Mouse (Mus musculus) liver, adult (tissue): Measurements from ENCODE around the gene Zscan4d.
"Not testable (repeated sequence)": the region's sequence is repeated elsewhere in the genome, so short reads cannot be mapped to it uniquely, and the experiment has no call there.

ENCODE experiments used
- GATA4 ChIP-seq: IDR thresholded peaks from 2 replicates; pipeline ENCODE4 v1.6.1; 2014; ENCODE audit warnings: mild to moderate bottlenecking, low read length; ENCODE audit not compliant: insufficient replicate concordance

Zscan4d gene

DNA sequence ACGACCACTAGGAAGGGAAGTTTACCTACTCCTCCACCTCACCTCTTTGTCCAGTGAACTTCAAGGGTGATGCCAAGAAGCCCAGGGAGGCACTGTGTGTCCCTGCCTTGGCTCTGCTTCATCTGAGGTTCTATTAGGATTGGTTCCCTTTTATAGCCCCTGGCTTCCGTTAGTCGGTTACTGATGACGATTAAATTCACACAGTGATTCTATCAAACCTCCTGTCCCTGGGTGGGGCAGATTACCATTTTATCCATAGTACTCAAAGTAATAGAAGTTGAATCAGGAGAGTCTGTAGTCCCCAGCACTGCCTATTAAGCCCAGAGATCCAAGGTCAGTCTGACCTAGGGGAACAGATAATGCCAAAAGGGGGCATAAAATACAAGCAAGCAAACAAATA lies at the start of gene Zscan4d:
Zscan4d (minus strand) TSS at position 101 of the 400 bp plus-strand sequence.
- TF ChIP-seq GATA4: not testable (repeated sequence)
